Mouse (Mus musculus): ENCODE results near the gene Magea3.
"Not testable (repeated sequence)": the region's sequence is repeated elsewhere in the genome, so short reads cannot be mapped to it uniquely, and the experiment has no call there.

Magea3 gene

DNA sequence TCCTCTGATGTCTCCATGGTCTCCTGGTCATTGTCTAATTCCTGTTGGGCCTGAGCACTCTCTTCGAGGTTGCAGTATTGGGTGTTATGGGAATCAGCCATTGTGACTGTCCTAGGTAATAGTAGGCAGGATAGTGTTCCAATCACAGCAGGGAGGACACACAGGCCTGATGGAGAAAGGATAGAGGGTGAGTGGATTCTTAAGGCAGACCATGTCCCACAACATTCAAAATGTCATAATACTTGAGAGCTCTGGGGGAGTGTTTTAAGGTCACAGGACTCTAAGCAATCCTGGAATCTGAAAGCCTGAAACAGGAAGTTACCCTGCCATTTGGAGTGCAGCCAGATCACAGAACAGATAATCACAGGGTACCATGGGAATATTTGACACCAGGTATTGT, at the start of gene Magea3:
Magea3 (minus strand) TSS at position 101 of the 400 bp plus-strand sequence.
- not testable (repeated sequence) for DNase-seq (ENCODE audit: low read depth, low spot score)

DNA sequence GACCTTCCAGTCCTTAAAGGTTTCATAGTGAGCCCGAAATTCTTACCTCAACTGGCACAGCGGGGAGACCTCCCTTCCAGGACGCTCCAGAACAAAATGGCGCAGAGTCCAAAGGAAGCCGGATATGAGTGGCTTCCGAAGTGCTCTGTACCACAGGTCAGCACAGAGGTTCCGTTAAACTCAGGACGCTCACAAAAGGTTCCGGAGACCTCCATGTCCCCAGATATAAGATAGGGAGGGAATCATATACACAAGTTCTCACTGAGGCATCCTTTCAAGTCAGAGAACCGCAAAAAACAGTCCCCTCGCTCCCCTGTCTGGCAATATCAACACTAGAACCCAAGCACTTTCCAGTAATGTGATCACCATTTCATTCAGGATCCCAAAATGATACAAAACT, 46.4 kb upstream of the Magea3 start, which contains the start of gene Magea8:
Magea8 (minus strand) TSS at position 101 of the 400 bp plus-strand sequence.
- DNase-seq (ENCODE audit: low read depth, low spot score), result not testable (repeated sequence)

DNA sequence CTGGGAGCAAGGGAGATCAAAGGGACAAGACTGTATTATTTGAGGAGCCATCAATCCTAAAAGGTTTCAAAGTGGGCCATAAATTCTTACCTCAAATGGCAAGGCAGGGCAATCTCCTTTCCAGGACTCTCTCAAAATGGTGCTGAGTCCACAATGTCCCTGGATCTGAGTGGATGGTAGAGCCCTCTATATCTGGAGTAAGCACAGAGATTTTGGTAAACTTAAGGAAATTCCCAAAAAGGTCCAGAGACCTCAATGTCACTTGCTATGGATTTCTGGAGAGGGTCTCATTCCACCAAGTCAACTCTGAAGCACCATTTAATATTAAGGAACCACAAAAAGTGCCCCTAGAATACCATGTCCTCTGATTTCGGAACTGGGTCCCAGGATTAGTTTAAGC, 13.4 kb downstream of the Magea3 start, which contains the start of gene Magea6:
Magea6 (minus strand) TSS at position 101 of the 400 bp plus-strand sequence.
- not testable (repeated sequence) for DNase-seq (ENCODE audit: low read depth, low spot score)

Data from R1 (cell line).